Mouse (Mus musculus): ENCODE results near the gene Plac1.

GRCm38 (mm10) chrX:53046033-53046432 is 193.9 kb downstream of the Plac1 start:
- TF ChIP-seq CTCF (IDR thresholded peaks at IDR 0.05; ENCODE audit: control insufficient read depth, insufficient read depth, insufficient replicate concordance, low read depth, low read length) (no peak), POLR2A (IDR thresholded peaks at IDR 0.05; ENCODE audit: control insufficient read depth, low read depth, low read length) (no peak)
